Mouse (Mus musculus) testis, adult 10 weeks (tissue): Measurements from ENCODE around the gene Ebna1bp2. TPM values are rescaled to one million over a fixed set of nuclear protein-coding genes. Genes with fewer than 3 reads are reported as not detected.

Source experiments
- polyA plus RNA-seq: library from polyadenylated mRNA; stranded (reverse); fragments of 350-450 nt; fragmentation: Illumina TruSeq; extraction: RNeasy Lipid Tissue Mini Kit (QIAGEN cat#74804); gene quantifications from one replicate; pipeline ENCODE4 v1.2.3, GENCODE M21; 2014; ENCODE audit warnings: low read depth, low replicate concordance

Gene Ebna1bp2
- 39.9 TPM for polyA plus RNA-seq

DNA sequence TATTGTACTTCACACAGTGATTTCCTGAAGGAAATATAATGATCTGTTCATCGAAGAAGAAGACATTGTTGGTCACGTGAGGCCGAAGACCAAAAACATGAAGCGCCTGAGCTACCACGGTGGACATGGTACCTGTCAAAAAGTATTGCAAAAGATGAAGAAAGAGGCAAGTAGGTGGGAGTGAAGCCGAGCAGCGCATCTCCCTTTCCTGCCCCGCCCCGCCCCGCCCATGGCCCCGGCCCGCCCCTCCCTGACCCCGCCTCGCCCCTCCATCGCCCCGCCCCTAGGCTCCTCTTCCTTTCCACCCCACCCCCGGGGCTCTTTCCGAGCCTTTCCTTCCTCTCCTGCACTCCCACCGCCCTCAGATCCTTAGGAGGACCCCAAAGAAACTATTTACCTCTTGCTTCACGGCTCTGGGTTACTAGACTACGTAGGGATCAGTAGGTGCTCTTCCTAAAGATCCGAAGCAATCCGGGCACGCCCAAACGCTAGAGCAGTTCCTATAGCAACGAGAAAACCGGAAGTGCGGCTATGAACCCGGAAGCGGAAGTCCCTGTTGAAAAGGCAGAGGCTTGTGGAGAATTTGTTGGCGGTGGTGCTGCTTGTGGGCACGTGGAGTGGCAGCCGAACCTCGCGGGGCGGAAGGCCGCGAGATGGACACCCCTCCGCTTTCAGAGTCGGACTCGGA, at the start of gene Ebna1bp2, which contains the start of gene Cfap57:
TSS of gene Ebna1bp2 (plus strand) at position 521 of the 688 bp plus-strand sequence.
TSS of gene Cfap57 (minus strand) at position 499 of the 688 bp plus-strand sequence.

DNA sequence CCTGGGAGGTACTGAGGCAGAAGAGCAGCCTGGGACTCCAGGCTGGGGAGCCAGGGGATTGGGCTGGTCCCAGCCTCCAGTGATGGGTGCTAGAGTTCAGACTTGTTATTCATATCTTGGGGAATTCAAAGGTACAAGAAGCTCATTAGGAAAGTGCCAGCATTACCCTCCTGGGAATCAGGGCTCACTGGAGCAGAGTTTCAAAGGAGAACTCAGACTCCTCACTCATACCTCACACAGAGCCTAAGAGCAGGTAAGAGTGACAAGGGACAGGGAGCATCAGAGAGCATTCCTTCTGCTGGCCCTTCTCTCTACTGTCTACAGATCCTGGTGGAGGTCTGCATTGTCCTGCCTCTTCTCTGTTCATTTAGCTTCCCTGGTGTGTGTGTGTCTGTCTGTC, 38.1 kb downstream of the Ebna1bp2 start, which contains the start of gene Olfr62:
TSS of gene Olfr62 (plus strand) at position 301 of the 400 bp plus-strand sequence.

Other genes with a start within 250 kb of the Ebna1bp2 start
- gene Szt2, start 211.5 kb upstream of the Ebna1bp2 start, polyA plus RNA-seq = 1.6 TPM
- 38.6 TPM for gene Med8, start 211.5 kb upstream of the Ebna1bp2 start, polyA plus RNA-seq
- gene Elovl1, start 192.7 kb upstream of the Ebna1bp2 start, polyA plus RNA-seq = 2.8 TPM
- 23.1 TPM for gene Cdc20, start 183.4 kb upstream of the Ebna1bp2 start, polyA plus RNA-seq
- gene Mpl, start 163.3 kb upstream of the Ebna1bp2 start, polyA plus RNA-seq = not detected
- gene Tie1, start 130.7 kb upstream of the Ebna1bp2 start, polyA plus RNA-seq = 0.18 TPM
- not detected for gene 2610528J11Rik, start 93.8 kb upstream of the Ebna1bp2 start, polyA plus RNA-seq
- gene Tmem125, start 76.8 kb upstream of the Ebna1bp2 start, polyA plus RNA-seq = not detected
- 92.6 TPM for gene Cfap57, start within 50 bp of the Ebna1bp2 start, polyA plus RNA-seq
- gene Olfr62, start 38.2 kb downstream of the Ebna1bp2 start, polyA plus RNA-seq = 0.25 TPM
- not detected for gene Olfr1342, start 72.0 kb downstream of the Ebna1bp2 start, polyA plus RNA-seq
- not detected for gene Olfr1341, start 82.7 kb downstream of the Ebna1bp2 start, polyA plus RNA-seq
- not detected for gene Olfr1340, start 99.3 kb downstream of the Ebna1bp2 start, polyA plus RNA-seq
- not detected for gene Olfr1339, start 111.4 kb downstream of the Ebna1bp2 start, polyA plus RNA-seq
- gene Olfr1338, start 137.9 kb downstream of the Ebna1bp2 start, polyA plus RNA-seq = not detected
- not detected for gene Olfr1337, start 161.8 kb downstream of the Ebna1bp2 start, polyA plus RNA-seq
- gene Olfr1335, start 189.1 kb downstream of the Ebna1bp2 start, polyA plus RNA-seq = not detected
- gene Olfr1333, start 215.5 kb downstream of the Ebna1bp2 start, polyA plus RNA-seq = 0.07 TPM
- not detected for gene Olfr1331, start 243.8 kb downstream of the Ebna1bp2 start, polyA plus RNA-seq